Mouse (Mus musculus) stomach, embryonic 14.5 days (tissue): Measurements from ENCODE around the gene Cyb5r3. TPM values are rescaled to one million over a fixed set of nuclear protein-coding genes. Genes with fewer than 3 reads are reported as not detected.

Experiments
- ATAC-seq: fragments of 200-750 bp; cut with Nextera tagmentation; 2 replicates; pipeline ENCODE4 v1.8.0; 2017; ENCODE audit warnings: low read depth, moderate TSS enrichment; ENCODE audit not compliant: insufficient number of reproducible peaks, insufficient read depth, low FRiP score
- H3K27ac ChIP-seq: fragments of 300-500 bp; sonication (generic); 2 replicates; pipeline ENCODE4 v1.5.1; 2014; ENCODE audit warnings: mild to moderate bottlenecking, low read length, moderate library complexity, mixed read lengths
- H3K27me3 ChIP-seq: fragments of 300-500 bp; sonication (generic); 2 replicates; pipeline ENCODE4 v1.6.1; 2014; ENCODE audit warnings: low read length, control low read depth, mixed read lengths; ENCODE audit not compliant: control insufficient read depth, insufficient read depth
- H3K36me3 ChIP-seq: fragments of 300-500 bp; sonication (generic); 2 replicates; pipeline ENCODE4 v1.6.1; 2014; ENCODE audit warnings: mild to moderate bottlenecking, control low read depth, low read length, moderate library complexity, mixed read lengths; ENCODE audit not compliant: control insufficient read depth, insufficient read depth
- H3K4me1 ChIP-seq: fragments of 300-500 bp; sonication (generic); 2 replicates; pipeline ENCODE4 v1.6.1; 2014; ENCODE audit warnings: low read length, control low read depth, mixed read lengths; ENCODE audit not compliant: control insufficient read depth, insufficient read depth
- H3K4me2 ChIP-seq: fragments of 300-500 bp; sonication (generic); replicated peaks from 2 replicates; pipeline ENCODE4 v1.6.1; 2014; ENCODE audit warnings: low read depth, low read length, control low read depth
- H3K4me3 ChIP-seq: fragments of 300-500 bp; sonication (generic); 2 replicates; pipeline ENCODE4 v1.5.1; 2014; ENCODE audit warnings: low read depth, low read length, control low read depth
- H3K9ac ChIP-seq: fragments of 300-500 bp; sonication (generic); replicated peaks from 2 replicates; pipeline ENCODE4 v1.6.1; 2014; ENCODE audit warnings: low read depth, mild to moderate bottlenecking, control low read depth, low read length, moderate library complexity, mixed read lengths
- H3K9me3 ChIP-seq: fragments of 300-500 bp; sonication (generic); 2 replicates; pipeline ENCODE4 v1.6.1; 2016; ENCODE audit warnings: low read depth, low read length, control low read depth; ENCODE audit not compliant: control insufficient read depth
- WGBS: fragments of 180-500 bp; shearing (Covaris S2); extraction: QIAGEN DNeasy Blood & Tissue Kit; methylation state at CpG from one replicate; pipeline ENCODE4 v1.1.7; 2014; 5-methylcytosine and 5-hydroxymethylcytosine counted together
- polyA plus RNA-seq: library from polyadenylated mRNA; unstranded; fragments of >200 nt; fragmentation: Nextera tagmentation; extraction: Ambion mirVana; gene quantifications from 2 replicates; pipeline ENCODE4 v1.2.1, GENCODE M21; 2014

Gene Cyb5r3
- polyA plus RNA-seq, 1 experiment from 2014 or later = 214 TPM

- H3K9me3 ChIP-seq = no peaks in the 10 kb centered on the region
- H3K27ac ChIP-seq = peak overlapping the region; percentile 84
- ATAC-seq = 0 out of 2 replicates have a peak, but pooled peaks have one; percentile 6
- peaks cover 29% of the 10 kb centered on the region for H3K4me1 ChIP-seq
- 74% methylated on average over 3 of the region's 3 CpGs for WGBS
- H3K4me2 ChIP-seq = no peak overlapping the region
- H3K9ac ChIP-seq = no peak overlapping the region
- H3K27me3 ChIP-seq = no peaks in the 10 kb centered on the region
- no peak overlapping the region for H3K4me3 ChIP-seq
- H3K36me3 ChIP-seq = peaks cover 6% of the 10 kb centered on the region; the same call in 1 of the 2 replicates
Measured at GRCm38 (mm10) chr15:83166642-83167041, 5.8 kb downstream of the Cyb5r3 start.

GRCm38 (mm10) chr15:83165526-83166315 is 6.7 kb downstream of the Cyb5r3 start:
- peaks cover 9% of the 10 kb centered on the region; the same call in 1 of the 2 replicates for H3K36me3 ChIP-seq
- peaks cover 20% of the 10 kb centered on the region for H3K4me1 ChIP-seq
- H3K4me2 ChIP-seq = no peak overlapping the region
- H3K4me3 ChIP-seq = no peak overlapping the region
- H3K27me3 ChIP-seq = no peaks in the 10 kb centered on the region
- no peak overlapping the region for H3K9ac ChIP-seq
- ATAC-seq = no peak
- WGBS = 80% methylated on average over 13 of the region's 13 CpGs
- H3K9me3 ChIP-seq = no peaks in the 10 kb centered on the region
- H3K27ac ChIP-seq = no peak overlapping the region; the same call in 1 of the 2 replicates

GRCm38 (mm10) chr15:83164971-83165471 is 7.4 kb downstream of the Cyb5r3 start:
- Histone ChIP-seq H3K4me3 (no peak overlapping the region), H3K36me3 (peaks cover 15% of the 10 kb centered on the region; the same call in 1 of the 2 replicates), H3K4me1 (peaks cover 13% of the 10 kb centered on the region), H3K4me2 (no peak overlapping the region), H3K27me3 (no peaks in the 10 kb centered on the region), H3K9ac (no peak overlapping the region), H3K27ac (peak overlapping the region; percentile 52; the same call in 1 of the 2 replicates), H3K9me3 (no peaks in the 10 kb centered on the region)
- ATAC-seq = peak; percentile 28; the same call in 1 of the 2 replicates
- whole genome bisulfite sequencing = 57% methylated on average over 4 of the region's 5 CpGs

- Histone ChIP-seq H3K4me1 (0 out of 2 replicates have a peak, but pooled peaks cover 6% of the 10 kb centered on the region), H3K27ac (no peak overlapping the region), H3K36me3 (peaks cover 27% of the 10 kb centered on the region), H3K4me3 (no peak overlapping the region), H3K4me2 (no peak overlapping the region), H3K9ac (no peak overlapping the region), H3K9me3 (no peaks in the 10 kb centered on the region), H3K27me3 (no peaks in the 10 kb centered on the region)
- WGBS = 89% methylated on average over 11 of the region's 11 CpGs
- no peak for ATAC-seq
Measured at GRCm38 (mm10) chr15:83162818-83163485, 9.4 kb downstream of the Cyb5r3 start.

GRCm38 (mm10) chr15:83162001-83162400 is 10.4 kb downstream of the Cyb5r3 start:
- Histone ChIP-seq H3K27me3 (no peaks in the 10 kb centered on the region), H3K9ac (no peak overlapping the region), H3K27ac (no peak overlapping the region), H3K4me3 (no peak overlapping the region), H3K36me3 (peaks cover 31% of the 10 kb centered on the region), H3K4me1 (0 out of 2 replicates have a peak, but pooled peaks cover 5% of the 10 kb centered on the region), H3K9me3 (no peaks in the 10 kb centered on the region), H3K4me2 (no peak overlapping the region)
- 93% methylated on average over 4 of the region's 4 CpGs for WGBS
- ATAC-seq = no peak

GRCm38 (mm10) chr15:83161062-83161748 is 11.2 kb downstream of the Cyb5r3 start:
- peaks cover 31% of the 10 kb centered on the region for H3K36me3 ChIP-seq
- H3K27ac ChIP-seq = no peak overlapping the region
- H3K4me2 ChIP-seq = no peak overlapping the region
- H3K9ac ChIP-seq = no peak overlapping the region
- no peaks in the 10 kb centered on the region for H3K9me3 ChIP-seq
- ATAC-seq = no peak
- 70% methylated on average over 10 of the region's 10 CpGs for WGBS
- H3K4me3 ChIP-seq = no peak overlapping the region
- H3K27me3 ChIP-seq = no peaks in the 10 kb centered on the region
- no peaks in the 10 kb centered on the region for H3K4me1 ChIP-seq

GRCm38 (mm10) chr15:83160561-83160960 is 11.8 kb downstream of the Cyb5r3 start:
- H3K9ac ChIP-seq = no peak overlapping the region
- peaks cover 31% of the 10 kb centered on the region for H3K36me3 ChIP-seq
- H3K27me3 ChIP-seq = no peaks in the 10 kb centered on the region
- H3K4me2 ChIP-seq = no peak overlapping the region
- H3K27ac ChIP-seq = no peak overlapping the region
- H3K4me3 ChIP-seq = no peak overlapping the region
- no peaks in the 10 kb centered on the region for H3K4me1 ChIP-seq
- WGBS = 91% methylated on average over 4 of the region's 4 CpGs
- ATAC-seq = no peak
- H3K9me3 ChIP-seq = no peaks in the 10 kb centered on the region

GRCm38 (mm10) chr15:83159823-83160222 is 12.6 kb downstream of the Cyb5r3 start:
- H3K36me3 ChIP-seq = peaks cover 31% of the 10 kb centered on the region
- H3K4me2 ChIP-seq = no peak overlapping the region
- no peaks in the 10 kb centered on the region for H3K9me3 ChIP-seq
- no peak overlapping the region for H3K9ac ChIP-seq
- ATAC-seq = no peak
- WGBS = 94% methylated on average over 9 of the region's 9 CpGs
- no peaks in the 10 kb centered on the region for H3K4me1 ChIP-seq
- H3K27ac ChIP-seq = no peak overlapping the region
- no peaks in the 10 kb centered on the region for H3K27me3 ChIP-seq
- H3K4me3 ChIP-seq = no peak overlapping the region
